Mouse (Mus musculus): ENCODE data around the gene Fuca1. TPM values are rescaled to one million over a fixed set of nuclear protein-coding genes. Genes with fewer than 3 reads are reported as not detected.
"Not testable (repeated sequence)": the region's sequence is repeated elsewhere in the genome, so short reads cannot be mapped to it uniquely, and the experiment has no call there.

Fuca1 gene
- total RNA-seq, 2 experiments from 2014 or later = 15.2 to 29.4 TPM

- ATAC-seq (replicated peaks; ENCODE audit: low FRiP score, poor library complexity, severe bottlenecking) = peak; percentile 45; the same call in 1 of the 2 replicates
Measured at GRCm38 (mm10) chr4:135971805-135972555, 51.4 kb downstream of the Fuca1 start.

- peak; percentile 77 for ATAC-seq (replicated peaks; ENCODE audit: low FRiP score, poor library complexity, severe bottlenecking)
Measured at GRCm38 (mm10) chr4:135972556-135972906, 52.0 kb downstream of the Fuca1 start, which contains the start of gene Lypla2. Gene Lypla2 (minus strand): TSS chr4:135972626.

DNA sequence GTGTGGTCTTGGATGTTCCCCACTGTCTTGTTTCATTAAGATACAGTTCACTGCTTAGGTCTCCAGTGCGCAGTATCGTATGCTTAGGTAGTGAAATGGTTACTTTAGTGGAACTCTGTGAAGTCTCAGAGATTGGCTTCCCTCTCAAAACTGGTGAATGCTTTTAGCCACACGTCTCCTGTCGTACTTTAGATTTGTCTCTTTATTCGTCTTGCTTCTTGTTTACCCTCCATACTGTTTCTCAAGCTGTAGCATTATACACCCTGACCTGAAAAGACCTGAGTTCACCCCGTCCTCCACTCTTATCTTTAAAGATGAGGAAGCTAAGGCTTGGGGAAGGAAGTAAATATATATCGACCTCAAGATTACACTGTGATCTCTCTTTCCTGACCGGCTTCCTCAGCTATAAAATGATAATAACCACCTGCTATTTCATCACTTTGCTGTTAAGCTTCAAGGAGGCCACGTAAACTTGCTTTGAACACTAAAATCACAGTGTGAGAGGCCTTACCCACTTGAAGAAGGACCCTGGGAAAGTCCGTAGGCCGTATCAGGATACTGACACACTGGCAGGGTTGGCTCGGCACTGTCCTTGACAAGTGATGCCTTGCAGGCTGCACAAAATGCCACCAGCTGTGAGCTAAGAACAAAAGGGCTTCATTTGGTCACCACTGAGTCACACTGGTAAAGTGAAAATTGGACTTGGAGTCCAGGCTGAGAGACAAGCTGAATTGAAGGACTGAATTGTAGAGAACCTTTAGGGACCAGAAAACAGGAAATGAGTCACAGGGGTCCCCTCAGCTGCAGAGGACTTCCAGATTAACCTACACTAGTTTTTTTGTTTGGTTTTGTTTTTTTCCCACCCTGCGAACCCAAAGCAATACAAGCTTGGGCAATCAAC lies 52.6 kb downstream of the Fuca1 start:
- ATAC-seq (replicated peaks; ENCODE audit: low FRiP score, poor library complexity, severe bottlenecking) = no peak

GRCm38 (mm10) chr4:135976146-135976545 lies 55.6 kb downstream of the Fuca1 start:
- ATAC-seq (replicated peaks; ENCODE audit: low FRiP score, poor library complexity, severe bottlenecking) = no peak

DNA sequence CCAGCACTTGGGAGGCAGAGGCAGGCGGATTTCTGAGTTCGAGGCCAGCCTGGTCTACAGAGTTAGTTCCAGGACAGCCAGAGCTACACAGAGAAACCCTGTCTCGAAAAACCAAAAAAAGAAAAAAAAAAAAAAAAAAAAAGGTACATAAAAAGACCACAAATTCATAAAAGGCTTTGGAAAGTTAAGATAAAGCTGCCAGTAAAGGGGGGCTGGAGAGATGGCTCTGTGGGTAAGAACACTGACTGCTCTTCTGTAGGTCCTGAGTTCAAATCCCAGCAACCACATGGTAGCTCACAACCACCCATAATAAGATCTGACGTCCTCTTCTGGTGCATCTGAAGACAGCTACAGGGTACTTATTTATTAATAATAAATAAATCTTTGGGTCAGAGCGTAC lies 59.7 kb downstream of the Fuca1 start:
- not testable (repeated sequence) for ATAC-seq (replicated peaks; ENCODE audit: low FRiP score, poor library complexity, severe bottlenecking)

- no peak for ATAC-seq (replicated peaks; ENCODE audit: low FRiP score, poor library complexity, severe bottlenecking)
Measured at GRCm38 (mm10) chr4:135981524-135982063, 61.1 kb downstream of the Fuca1 start.

- no peak for ATAC-seq (replicated peaks; ENCODE audit: low FRiP score, poor library complexity, severe bottlenecking)
Measured at GRCm38 (mm10) chr4:135984556-135984955, 64.0 kb downstream of the Fuca1 start.

- ATAC-seq (replicated peaks; ENCODE audit: low FRiP score, poor library complexity, severe bottlenecking) = peak; percentile 88
Measured at GRCm38 (mm10) chr4:135985193-135985592, 64.7 kb downstream of the Fuca1 start.

DNA sequence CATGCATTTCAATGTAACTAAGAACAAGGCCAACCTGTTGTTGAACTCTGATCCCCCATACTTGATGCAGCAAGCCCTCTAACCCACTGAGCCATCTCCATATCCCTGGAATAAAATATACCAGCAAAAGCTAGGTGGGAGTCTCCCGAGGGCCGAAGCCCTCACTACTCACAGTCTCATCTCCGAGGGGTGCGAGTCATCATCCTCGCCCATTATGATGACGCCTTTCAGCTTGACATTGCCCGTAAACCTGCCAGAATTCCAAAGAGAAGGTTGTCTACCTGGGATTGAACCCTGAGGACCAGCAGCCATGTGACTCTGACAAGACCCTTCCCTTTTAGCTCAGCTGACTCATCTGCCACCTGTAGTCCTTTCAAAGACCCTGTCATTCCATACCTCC lies 65.2 kb downstream of the Fuca1 start:
- no peak for ATAC-seq (replicated peaks; ENCODE audit: low FRiP score, poor library complexity, severe bottlenecking)

DNA sequence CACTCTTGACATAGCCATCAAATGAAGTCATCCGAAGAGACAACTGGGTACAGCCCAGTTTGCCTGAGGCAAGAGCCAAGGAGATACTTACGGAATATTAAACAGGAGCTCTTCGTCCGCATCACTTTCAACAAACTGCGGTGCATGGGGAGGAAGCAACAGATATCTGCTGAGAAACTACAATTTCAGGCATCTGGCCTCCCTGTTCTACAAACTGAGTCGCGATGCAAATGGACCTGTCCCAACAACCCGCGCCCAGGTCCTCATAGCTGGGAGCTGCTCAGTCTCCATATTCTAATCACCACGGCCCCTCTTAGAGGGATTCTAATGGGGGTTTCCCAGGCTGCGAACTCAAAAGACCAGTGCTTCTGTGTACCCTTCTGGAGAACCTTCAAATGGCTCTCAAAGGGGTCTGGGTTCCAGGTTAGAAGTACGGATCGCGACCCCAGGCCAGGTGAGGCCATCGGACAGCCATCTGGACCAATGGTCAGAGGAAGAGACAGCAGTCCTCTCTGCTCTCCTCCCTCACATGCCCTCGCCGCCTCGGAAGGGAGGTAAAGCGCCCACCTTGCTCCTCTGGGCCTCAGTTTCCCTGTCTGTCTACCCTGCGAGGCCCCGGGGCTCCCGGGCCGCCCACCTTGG lies 65.9 kb downstream of the Fuca1 start:
- peak; percentile 32 for ATAC-seq (replicated peaks; ENCODE audit: low FRiP score, poor library complexity, severe bottlenecking)

DNA sequence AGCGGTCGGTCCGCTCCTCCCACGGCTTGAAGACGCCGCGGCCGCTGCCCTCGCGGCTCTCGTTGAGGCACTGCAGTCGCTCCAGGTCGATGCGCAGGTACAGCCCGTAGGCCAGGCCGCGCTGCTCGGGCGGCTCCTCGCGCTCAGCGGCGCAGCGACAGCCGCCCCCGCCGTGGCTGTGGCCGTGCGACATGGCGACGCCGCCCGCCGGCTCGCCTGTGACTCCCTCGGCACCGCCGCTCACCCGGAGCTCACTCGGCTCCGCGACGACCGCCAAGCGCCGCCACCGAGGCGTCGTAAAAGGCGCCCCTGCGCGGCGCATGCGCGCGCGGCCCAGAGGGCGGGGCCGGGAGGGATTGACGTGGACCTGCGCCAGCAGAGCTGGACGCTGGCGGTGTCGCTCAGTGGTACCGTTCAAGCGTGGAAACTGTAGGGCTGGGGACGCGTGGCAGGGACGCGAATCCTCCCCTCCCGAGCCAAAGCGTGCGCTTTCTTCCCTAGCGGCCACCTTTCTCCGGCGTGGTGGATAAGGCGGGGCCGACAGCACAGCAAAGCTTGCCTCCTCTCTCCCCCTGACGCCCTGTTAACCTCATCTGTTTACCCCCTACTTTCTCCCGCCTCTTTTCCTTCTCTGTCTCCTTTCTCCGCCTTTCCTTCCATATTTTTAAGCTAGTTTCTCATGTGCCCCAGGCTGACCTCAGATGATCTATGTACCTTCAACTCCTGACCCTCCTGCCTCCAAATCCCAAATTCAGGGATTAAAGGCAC lies 66.6 kb downstream of the Fuca1 start, which contains the start of gene Pithd1:
Gene Pithd1, minus strand, starts transcription at position 322 of the 768 bp plus-strand sequence.
- ATAC-seq (replicated peaks; ENCODE audit: low FRiP score, poor library complexity, severe bottlenecking) = peak; percentile 68

GRCm38 (mm10) chr4:135987714-135988113 lies 67.2 kb downstream of the Fuca1 start:
- ATAC-seq (replicated peaks; ENCODE audit: low FRiP score, poor library complexity, severe bottlenecking) = no peak

Other genes with a start within 250 kb of the Fuca1 start
- 2.7 and 3.8 TPM in 2 replicates for gene Ifnlr1, start 234.4 kb upstream of the Fuca1 start, total RNA-seq (2015; ENCODE audit: low replicate concordance)
- 1.4 and 1.7 TPM in 2 replicates for gene Ifnlr1, start 234.4 kb upstream of the Fuca1 start, total RNA-seq (2017; ENCODE audit: low replicate concordance)
- not detected in 2 replicates for gene Il22ra1, start 192.6 kb upstream of the Fuca1 start, total RNA-seq (2015; ENCODE audit: low replicate concordance)
- not detected in 2 replicates for gene Il22ra1, start 192.6 kb upstream of the Fuca1 start, total RNA-seq (2017; ENCODE audit: low replicate concordance)
- gene Myom3, start 161.0 kb upstream of the Fuca1 start, total RNA-seq (2015; ENCODE audit: low replicate concordance) = not detected in 2 replicates
- gene Myom3, start 161.0 kb upstream of the Fuca1 start, total RNA-seq (2017; ENCODE audit: low replicate concordance) = 0.51 TPM in 1 of 2 replicates, not detected in the other
- 116 and 151 TPM in 2 replicates for gene Srsf10, start 65.0 kb upstream of the Fuca1 start, total RNA-seq (2015; ENCODE audit: low replicate concordance)
- gene Srsf10, start 65.0 kb upstream of the Fuca1 start, total RNA-seq (2017; ENCODE audit: low replicate concordance) = 176 and 297 TPM in 2 replicates
- gene Pnrc2, start 46.9 kb upstream of the Fuca1 start, total RNA-seq (2015; ENCODE audit: low replicate concordance) = 81.7 and 106 TPM in 2 replicates
- 106 and 135 TPM in 2 replicates for gene Pnrc2, start 46.9 kb upstream of the Fuca1 start, total RNA-seq (2017; ENCODE audit: low replicate concordance)
- gene Cnr2, start 25.3 kb upstream of the Fuca1 start, total RNA-seq (2015; ENCODE audit: low replicate concordance) = 2.9 and 5.2 TPM in 2 replicates
- 3.6 and 4.1 TPM in 2 replicates for gene Cnr2, start 25.3 kb upstream of the Fuca1 start, total RNA-seq (2017; ENCODE audit: low replicate concordance)
- gene Hmgcl, start 25.7 kb downstream of the Fuca1 start, total RNA-seq (2015; ENCODE audit: low replicate concordance) = 17.3 and 45.4 TPM in 2 replicates
- 15.6 and 15.8 TPM in 2 replicates for gene Hmgcl, start 25.7 kb downstream of the Fuca1 start, total RNA-seq (2017; ENCODE audit: low replicate concordance)
- 2.3 and 7.9 TPM in 2 replicates for gene Gale, start 43.0 kb downstream of the Fuca1 start, total RNA-seq (2015; ENCODE audit: low replicate concordance)
- 2.3 and 4.2 TPM in 2 replicates for gene Gale, start 43.0 kb downstream of the Fuca1 start, total RNA-seq (2017; ENCODE audit: low replicate concordance)
- 14.6 and 25.2 TPM in 2 replicates for gene Lypla2, start 51.9 kb downstream of the Fuca1 start, total RNA-seq (2015; ENCODE audit: low replicate concordance)
- gene Lypla2, start 51.9 kb downstream of the Fuca1 start, total RNA-seq (2017; ENCODE audit: low replicate concordance) = 4.5 and 6.1 TPM in 2 replicates
- gene Pithd1, start 66.5 kb downstream of the Fuca1 start, total RNA-seq (2015; ENCODE audit: low replicate concordance) = 24.4 and 34.5 TPM in 2 replicates
- 72.0 and 131 TPM in 2 replicates for gene Pithd1, start 66.5 kb downstream of the Fuca1 start, total RNA-seq (2017; ENCODE audit: low replicate concordance)
- 35.7 and 44.5 TPM in 2 replicates for gene Eloa, start 101.0 kb downstream of the Fuca1 start, total RNA-seq (2015; ENCODE audit: low replicate concordance)
- gene Eloa, start 101.0 kb downstream of the Fuca1 start, total RNA-seq (2017; ENCODE audit: low replicate concordance) = 40.0 and 53.8 TPM in 2 replicates
- 304 and 345 TPM in 2 replicates for gene Rpl11, start 132.7 kb downstream of the Fuca1 start, total RNA-seq (2015; ENCODE audit: low replicate concordance)
- gene Rpl11, start 132.7 kb downstream of the Fuca1 start, total RNA-seq (2017; ENCODE audit: low replicate concordance) = 128 and 153 TPM in 2 replicates
- gene Id3, start 222.8 kb downstream of the Fuca1 start, total RNA-seq (2015; ENCODE audit: low replicate concordance) = not detected in 2 replicates
- not detected in 2 replicates for gene Id3, start 222.8 kb downstream of the Fuca1 start, total RNA-seq (2017; ENCODE audit: low replicate concordance)

All from erythroblast, adult 5-6 weeks (primary cell).